Mouse (Mus musculus) embryonic facial prominence, embryonic 10.5 days (tissue): ENCODE results near the gene Repin1. TPM values are rescaled to one million over a fixed set of nuclear protein-coding genes. Genes with fewer than 3 reads are reported as not detected.

ENCODE experiments used
- DNase-seq: peaks from one replicate; pipeline ENCODE4 v3.0.0-alpha.2; 2017; ENCODE audit warnings: low spot score
- H3K27ac ChIP-seq: fragments of 300-500 bp; sonication (generic); replicated peaks from 2 replicates; pipeline ENCODE4 v1.5.1; 2016; ENCODE audit warnings: mild to moderate bottlenecking
- H3K27me3 ChIP-seq: fragments of 300-500 bp; sonication (generic); replicated peaks from 2 replicates; pipeline ENCODE4 v1.6.1; 2016; ENCODE audit warnings: low read depth, mild to moderate bottlenecking; ENCODE audit not compliant: poor library complexity, severe bottlenecking
- H3K36me3 ChIP-seq: fragments of 300-500 bp; sonication (generic); replicated peaks from 2 replicates; pipeline ENCODE4 v1.6.1; 2016; ENCODE audit warnings: mild to moderate bottlenecking, moderate library complexity
- H3K4me1 ChIP-seq: fragments of 300-500 bp; sonication (generic); 2 replicates; pipeline ENCODE4 v1.6.1; 2016
- H3K4me3 ChIP-seq: fragments of 300-500 bp; sonication (generic); 2 replicates; pipeline ENCODE4 v1.5.1; 2016; ENCODE audit warnings: mild to moderate bottlenecking, moderate library complexity
- H3K9me3 ChIP-seq: fragments of 300-500 bp; sonication (generic); 2 replicates; pipeline ENCODE4 v1.6.1; 2016; ENCODE audit warnings: mild to moderate bottlenecking
- WGBS: fragments of 180-500 bp; shearing (Covaris S2); methylation state at CpG from one replicate; pipeline ENCODE4 v1.1.7; 2016; 5-methylcytosine and 5-hydroxymethylcytosine counted together
- polyA plus RNA-seq: library from polyadenylated mRNA; unstranded; fragments of >200 nt; fragmentation: Nextera tagmentation; extraction: Ambion mirVana; gene quantifications from 2 replicates; pipeline ENCODE4 v1.2.1, GENCODE M21; 2016

The Repin1 gene
- polyA plus RNA-seq, 1 experiment from 2014 or later: 50.7 TPM

DNA sequence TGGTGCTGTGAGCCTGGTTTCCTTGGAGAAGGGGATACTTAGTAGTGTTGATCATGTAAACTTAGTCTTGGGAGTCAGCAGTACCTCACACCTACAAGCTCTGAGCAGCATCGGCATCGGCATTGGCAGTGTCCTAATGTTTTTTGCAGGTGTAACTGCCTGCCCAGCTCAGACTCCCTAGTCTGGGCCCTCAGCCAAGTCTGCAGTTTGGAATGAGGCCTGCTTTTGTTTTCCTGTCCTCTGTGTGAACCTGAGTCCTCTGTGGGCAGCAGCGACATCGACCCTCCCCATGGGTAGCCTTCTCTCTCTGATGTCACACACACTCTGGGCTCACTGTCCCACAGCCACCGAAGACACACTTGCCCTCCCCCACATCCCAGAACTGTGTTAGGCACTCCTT is 27.4 kb upstream of the Repin1 start:
- Histone ChIP-seq H3K4me3 (no peak overlapping the region), H3K9me3 (no peaks in the 10 kb centered on the region), H3K27me3 (no peaks in the 10 kb centered on the region), H3K4me1 (no peaks in the 10 kb centered on the region), H3K27ac (no peak overlapping the region), H3K36me3 (peaks cover 58% of the 10 kb centered on the region)
- WGBS: 85% methylated on average over 5 of the region's 5 CpGs
- DNase-seq: no peak

GRCm38 (mm10) chr6:48568036-48568984 is 25.4 kb upstream of the Repin1 start:
- Histone ChIP-seq H3K4me1 (peaks cover 14% of the 10 kb centered on the region), H3K36me3 (peaks cover 53% of the 10 kb centered on the region), H3K27ac (no peak overlapping the region), H3K27me3 (no peaks in the 10 kb centered on the region), H3K4me3 (no peak overlapping the region), H3K9me3 (no peaks in the 10 kb centered on the region)
- WGBS: 91% methylated on average over 21 of the region's 21 CpGs
- DNase-seq: no peak

DNA sequence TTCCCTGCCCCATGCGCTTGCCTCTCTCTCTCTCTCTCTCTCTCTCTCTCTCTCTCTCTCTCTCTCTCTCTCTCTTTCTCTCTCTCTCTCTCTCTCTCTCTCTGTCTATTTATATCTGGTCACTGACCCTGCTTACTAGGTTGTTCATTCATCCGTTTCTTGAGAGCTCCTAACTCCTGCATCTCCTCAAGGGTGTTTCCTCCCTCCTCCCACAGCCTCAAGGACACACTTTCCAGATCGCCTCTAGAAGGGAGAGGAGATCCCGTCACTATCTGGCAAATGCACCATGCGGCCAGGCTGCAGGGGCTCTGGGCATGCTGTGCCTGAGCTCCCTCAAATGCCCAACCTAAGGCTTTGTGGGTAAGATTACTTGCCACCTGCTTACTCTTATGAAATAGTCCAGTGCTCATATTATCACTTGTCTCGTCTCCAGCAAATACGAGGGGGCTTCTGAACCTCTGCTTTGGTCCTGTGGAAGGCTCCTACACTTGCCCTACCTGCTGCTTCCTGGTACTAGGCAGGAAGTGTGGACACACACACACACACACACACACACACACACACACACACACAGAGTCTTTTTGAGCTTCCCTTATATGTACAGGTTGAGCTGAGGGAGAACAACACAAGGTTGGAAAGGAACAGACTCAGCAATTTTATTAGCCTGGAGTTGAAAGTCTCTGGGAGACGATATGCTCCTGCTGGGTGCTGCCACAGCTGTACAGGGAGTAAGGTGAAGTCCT is 24.4 kb upstream of the Repin1 start:
- Histone ChIP-seq H3K9me3 (no peaks in the 10 kb centered on the region), H3K27ac (no peak overlapping the region), H3K36me3 (peaks cover 49% of the 10 kb centered on the region), H3K4me1 (peaks cover 21% of the 10 kb centered on the region), H3K4me3 (no peak overlapping the region), H3K27me3 (no peaks in the 10 kb centered on the region)
- 88% methylated on average over 8 of the region's 8 CpGs for WGBS
- DNase-seq: no peak

- H3K36me3 ChIP-seq: peaks cover 25% of the 10 kb centered on the region
- H3K27ac ChIP-seq: peak overlapping the region; percentile 40; the same call in 1 of the 2 replicates
- WGBS: 91% methylated on average over 5 of the region's 5 CpGs
- no peaks in the 10 kb centered on the region for H3K27me3 ChIP-seq
- no peaks in the 10 kb centered on the region for H3K9me3 ChIP-seq
- DNase-seq: no peak
- no peak overlapping the region for H3K4me3 ChIP-seq
- peaks cover 22% of the 10 kb centered on the region for H3K4me1 ChIP-seq
Observed at GRCm38 (mm10) chr6:48572014-48572413, 21.7 kb upstream of the Repin1 start.

GRCm38 (mm10) chr6:48572572-48573061 is 21.1 kb upstream of the Repin1 start, which contains the start of gene Rarres2:
Gene Rarres2 (minus strand): TSS chr6:48572789.
- no peak within 1 kb of the TSS for H3K4me3 ChIP-seq
- no peaks in the 10 kb centered on the region for H3K27me3 ChIP-seq
- peaks cover 25% of the 10 kb centered on the region for H3K36me3 ChIP-seq
- WGBS: 30% methylated on average over 6 of the region's 6 CpGs
- H3K4me1 ChIP-seq: peaks cover 22% of the 10 kb centered on the region
- peak; percentile 47 for DNase-seq
- H3K27ac ChIP-seq: peak within 1 kb of the TSS; percentile 40
- H3K9me3 ChIP-seq: no peaks in the 10 kb centered on the region

DNA sequence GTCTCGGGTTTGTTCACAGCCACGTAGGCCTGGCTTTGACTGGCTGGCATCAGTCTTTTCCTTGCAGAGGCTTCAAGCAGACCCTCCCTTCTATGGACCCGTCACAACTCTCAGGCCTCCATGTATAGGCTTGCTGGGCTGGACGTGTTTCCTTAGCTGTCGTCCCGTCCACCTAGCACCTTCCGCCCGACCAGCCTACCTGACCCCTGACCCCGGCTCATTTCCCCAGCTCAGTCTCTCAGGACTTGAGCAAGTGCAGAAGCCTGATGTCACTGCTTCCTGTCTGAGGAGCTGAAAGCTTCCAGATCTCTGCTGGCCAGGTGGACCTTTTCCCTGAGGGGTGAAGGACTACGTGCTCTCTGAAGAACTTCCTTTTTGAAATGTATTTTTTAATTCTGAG is 20.4 kb upstream of the Repin1 start:
- peak; percentile 70 for DNase-seq

GRCm38 (mm10) chr6:48573981-48574380 is 19.7 kb upstream of the Repin1 start:
- peaks cover 22% of the 10 kb centered on the region for H3K4me1 ChIP-seq
- H3K27ac ChIP-seq: no peak overlapping the region
- DNase-seq: no peak
- no peaks in the 10 kb centered on the region for H3K9me3 ChIP-seq
- 75% methylated on average over 3 of the region's 3 CpGs for WGBS
- no peaks in the 10 kb centered on the region for H3K27me3 ChIP-seq
- H3K36me3 ChIP-seq: peaks cover 14% of the 10 kb centered on the region; the same call in 1 of the 2 replicates
- no peak overlapping the region for H3K4me3 ChIP-seq

More for the DNA sequence above, 20.4 kb upstream of the Repin1 start:
- H3K4me1 ChIP-seq: peaks cover 22% of the 10 kb centered on the region
- 0 out of 2 replicates have a peak overlapping the region, but pooled peaks have one; percentile 40 for H3K27ac ChIP-seq
- H3K9me3 ChIP-seq: no peaks in the 10 kb centered on the region
- no peak overlapping the region for H3K4me3 ChIP-seq
- peaks cover 20% of the 10 kb centered on the region for H3K36me3 ChIP-seq
- H3K27me3 ChIP-seq: no peaks in the 10 kb centered on the region
- WGBS: 41% methylated on average over 10 of the region's 10 CpGs

DNA sequence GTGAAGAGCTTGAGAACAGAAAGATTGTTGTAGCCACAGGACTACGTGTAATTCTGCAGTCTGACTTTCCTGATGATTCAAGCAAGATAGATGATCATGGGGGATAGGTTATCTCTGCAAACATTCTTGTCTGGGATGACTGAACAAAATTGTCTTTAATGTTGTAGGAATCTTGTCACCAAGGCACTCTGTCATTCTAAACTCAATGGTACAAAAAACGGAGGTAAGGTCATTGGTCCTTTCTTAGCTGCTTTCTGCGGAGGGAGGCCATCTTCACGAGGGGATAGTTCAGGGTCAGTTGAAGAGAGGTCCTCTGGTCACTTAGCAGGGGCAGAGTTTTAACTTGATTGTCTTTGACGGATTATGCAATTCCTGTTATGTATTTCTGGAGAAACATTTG is 14.9 kb upstream of the Repin1 start:
- Histone ChIP-seq H3K4me3 (no peak overlapping the region), H3K36me3 (no peaks in the 10 kb centered on the region), H3K27ac (no peak overlapping the region), H3K4me1 (peaks cover 13% of the 10 kb centered on the region), H3K9me3 (no peaks in the 10 kb centered on the region), H3K27me3 (no peaks in the 10 kb centered on the region)
- WGBS: 71% methylated on average over 5 of the region's 5 CpGs
- DNase-seq: no peak

DNA sequence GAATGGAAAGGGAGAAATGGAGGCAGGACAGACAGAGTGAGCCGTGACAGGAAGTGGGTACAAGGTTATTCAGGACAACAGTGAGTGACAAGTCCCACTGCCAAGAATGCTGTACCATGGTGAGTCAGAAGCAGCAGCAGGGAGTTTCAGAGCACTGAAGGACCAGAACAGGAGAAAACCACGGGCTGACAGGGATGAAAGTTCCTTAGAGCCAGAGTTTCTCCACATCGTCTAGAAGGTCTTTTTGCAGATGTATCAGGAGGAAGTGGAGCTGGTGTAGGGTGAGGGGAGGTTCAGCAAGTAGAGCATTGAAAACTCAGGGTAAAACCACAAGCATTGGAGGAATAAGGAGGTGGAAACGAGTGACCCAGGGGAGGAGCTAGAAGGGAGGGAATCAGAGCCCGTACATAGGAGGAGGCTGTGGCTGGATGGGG is 14.5 kb upstream of the Repin1 start:
- Histone ChIP-seq H3K9me3 (no peaks in the 10 kb centered on the region), H3K4me3 (no peak overlapping the region), H3K36me3 (no peaks in the 10 kb centered on the region), H3K27me3 (no peaks in the 10 kb centered on the region), H3K27ac (no peak overlapping the region), H3K4me1 (peaks cover 9% of the 10 kb centered on the region)
- DNase-seq: no peak
- 46% methylated on average over 5 of the region's 5 CpGs for WGBS

DNA sequence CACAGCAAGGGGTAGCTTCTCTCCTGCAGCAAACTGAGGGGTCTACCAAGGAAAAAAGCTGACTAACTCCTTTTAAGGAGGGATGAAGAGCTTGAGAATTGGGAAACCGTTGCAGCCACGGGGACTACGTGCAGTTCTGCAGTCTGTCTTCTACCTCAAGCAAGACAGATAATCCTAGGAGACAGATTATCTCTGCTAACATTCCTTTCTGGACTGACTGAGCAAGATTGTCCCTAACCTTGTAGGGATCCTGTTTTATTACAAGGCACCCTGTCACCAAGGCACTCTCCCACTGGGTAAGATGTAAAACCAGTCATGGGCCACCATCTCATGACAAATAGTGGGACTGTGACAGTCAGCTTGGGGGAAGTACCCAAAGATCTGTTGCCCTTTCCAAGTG is 12.4 kb upstream of the Repin1 start:
- peaks cover 8% of the 10 kb centered on the region for H3K4me1 ChIP-seq
- H3K27ac ChIP-seq: no peak overlapping the region
- H3K27me3 ChIP-seq: no peaks in the 10 kb centered on the region
- H3K36me3 ChIP-seq: no peaks in the 10 kb centered on the region
- no peak for DNase-seq
- no peak overlapping the region for H3K4me3 ChIP-seq
- WGBS: 39% methylated on average over 3 of the region's 3 CpGs
- no peaks in the 10 kb centered on the region for H3K9me3 ChIP-seq

DNA sequence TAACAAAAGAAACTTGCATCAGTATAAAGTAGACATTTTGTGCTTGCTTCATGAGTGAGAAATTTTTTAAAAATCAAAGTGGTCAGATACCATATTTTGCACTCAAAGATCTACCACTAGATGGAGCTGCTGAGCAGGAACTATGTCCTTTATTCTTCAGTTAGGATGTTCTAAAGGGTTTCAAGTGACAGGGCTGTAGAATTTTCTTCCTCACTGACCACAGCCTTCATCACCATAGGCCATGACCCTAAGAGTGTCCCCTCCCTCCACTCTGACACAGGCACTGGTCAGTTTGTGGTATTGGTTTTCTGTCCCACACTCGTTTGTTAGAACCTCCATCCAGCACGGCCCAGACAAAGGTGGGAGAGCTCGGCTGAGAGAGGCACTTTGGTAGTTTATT is 11.6 kb upstream of the Repin1 start:
- peak; percentile 20 for DNase-seq
- H3K9me3 ChIP-seq: no peaks in the 10 kb centered on the region
- no peak overlapping the region for H3K4me3 ChIP-seq
- H3K36me3 ChIP-seq: no peaks in the 10 kb centered on the region
- H3K27me3 ChIP-seq: no peaks in the 10 kb centered on the region
- H3K27ac ChIP-seq: peak overlapping the region; percentile 51; the same call in 1 of the 2 replicates
- WGBS: 76% methylated on average over 3 of the region's 3 CpGs
- peaks cover 8% of the 10 kb centered on the region for H3K4me1 ChIP-seq

DNA sequence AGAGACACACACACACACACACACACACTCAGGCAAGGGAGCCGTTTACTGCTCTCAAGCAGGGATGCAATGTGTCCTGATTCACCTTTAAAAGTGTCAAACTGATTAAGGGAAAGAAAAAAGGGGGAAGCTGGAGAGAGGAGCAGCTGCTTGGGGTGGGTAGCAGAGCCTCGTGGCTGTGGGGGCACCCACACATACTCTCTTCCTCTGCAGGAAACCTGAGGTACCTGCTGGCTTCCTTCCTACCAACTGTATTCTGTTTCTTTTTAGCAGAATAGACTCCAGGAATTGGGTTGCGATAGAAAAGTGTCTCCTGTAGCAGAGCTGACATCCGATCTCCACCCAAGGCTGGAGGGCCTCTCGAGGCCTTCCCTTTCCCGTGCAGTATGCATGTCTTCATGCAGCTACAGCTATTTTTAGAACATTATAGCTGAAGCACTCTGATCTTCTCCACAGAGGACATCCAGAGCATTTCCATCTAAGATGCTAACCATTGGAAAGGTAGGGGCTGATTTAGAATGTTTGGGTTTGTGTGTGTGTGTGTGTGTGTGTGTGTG is 4.4 kb upstream of the Repin1 start, which contains the start of gene Gm45021:
TSS of gene Gm45021 (plus strand) at position 417 of the 557 bp plus-strand sequence.
- Histone ChIP-seq H3K27me3 (no peaks in the 10 kb centered on the region), H3K36me3 (no peaks in the 10 kb centered on the region), H3K9me3 (no peaks in the 10 kb centered on the region), H3K4me1 (peaks cover 18% of the 10 kb centered on the region), H3K27ac (no peak within 1 kb of the TSS), H3K4me3 (no peak within 1 kb of the TSS)
- WGBS: 54% methylated on average over 6 of the region's 6 CpGs
- no peak for DNase-seq
